ENCODE assay signal across 9 mouse cellular contexts in genomic region chr12:80673170-80673569, GRCm38 (mm10). TPM values are rescaled to one million over a fixed set of nuclear protein-coding genes. Genes with fewer than 3 reads are reported as not detected.
DNase-seq lines count a peak whose midpoint lies in the region; ATAC-seq and TF ChIP-seq lines count a peak whose summit lies in the region.
"Had no signal": no experiment of that assay in that cellular context is flagged by ENCODE, and none has a peak within 500 bp of the region (broad histone marks: within the 10 kb centered on the region; RNA-seq: fewer than 3 reads in every experiment).

No protein-coding gene starts in this region.

- 21% methylated on average over 3 of the region's 3 CpGs for WGBS in midbrain, embryonic 11.5 days
- 11% methylated on average over 3 of the region's 3 CpGs for WGBS in midbrain, embryonic 16.5 days
- WGBS in limb, embryonic 13.5 days: 20% methylated on average over 3 of the region's 3 CpGs
- 23% methylated on average over 3 of the region's 3 CpGs for WGBS in neural tube, embryonic 13.5 days

- DNase-seq in midbrain, embryonic 11.5 days (ENCODE audit: low spot score, missing footprints): peak; percentile 87
- peak; percentile 26 for DNase-seq in WW6 (ENCODE audit: low read depth, low spot score)
- peak; percentile 67 for DNase-seq in induced T-regulatory cell, adult 2 months (ENCODE audit: low read depth)
- no peak for DNase-seq in urinary bladder, postnatal 4 days (ENCODE audit: low spot score in 2 of 2)

- H3K9ac ChIP-seq in midbrain, embryonic 11.5 days (ENCODE audit: low read length): no peak overlapping the region
- no peak overlapping the region for H3K9ac ChIP-seq in midbrain, embryonic 16.5 days (ENCODE audit: low read depth, low read length)
- H3K9ac ChIP-seq in limb, embryonic 13.5 days: no peak overlapping the region
- no peak overlapping the region for H3K9ac ChIP-seq in neural tube, embryonic 13.5 days
- H3K9ac ChIP-seq: heart, embryonic 13.5 days had no signal

- TF ChIP-seq CTCF in cortical plate, adult 2 months (IDR thresholded peaks at IDR 0.05; ENCODE audit: extremely low read depth, insufficient read depth, low read length): peak; percentile 78

- H3K36me3 ChIP-seq in midbrain, embryonic 11.5 days (ENCODE audit: control insufficient read depth, insufficient read depth, low read length): no peaks in the 10 kb centered on the region
- H3K36me3 ChIP-seq in midbrain, embryonic 16.5 days (ENCODE audit: control insufficient read depth, insufficient read depth, low read length): peaks cover 13% of the 10 kb centered on the region
- peaks cover 51% of the 10 kb centered on the region for H3K36me3 ChIP-seq in limb, embryonic 13.5 days
- H3K36me3 ChIP-seq in neural tube, embryonic 13.5 days: peaks cover 55% of the 10 kb centered on the region

- no peaks in the 10 kb centered on the region for H3K4me1 ChIP-seq in midbrain, embryonic 11.5 days (ENCODE audit: control insufficient read depth, insufficient read depth, low read length)
- H3K4me1 ChIP-seq in midbrain, embryonic 16.5 days (ENCODE audit: control insufficient read depth, insufficient read depth, low read length): no peaks in the 10 kb centered on the region
- H3K4me1 ChIP-seq in cortical plate, adult 2 months (ENCODE audit: control insufficient read depth, insufficient read depth, low read length): no peaks in the 10 kb centered on the region
- no peaks in the 10 kb centered on the region for H3K4me1 ChIP-seq in limb, embryonic 13.5 days
- no peaks in the 10 kb centered on the region for H3K4me1 ChIP-seq in neural tube, embryonic 13.5 days (replicated peaks)
- H3K4me1 ChIP-seq: heart, embryonic 13.5 days had no signal

- no peak overlapping the region for H3K27ac ChIP-seq in midbrain, embryonic 11.5 days (ENCODE audit: low read depth, low read length)
- H3K27ac ChIP-seq in midbrain, embryonic 16.5 days (ENCODE audit: low read length): no peak overlapping the region
- no peak overlapping the region for H3K27ac ChIP-seq in cortical plate, adult 2 months (ENCODE audit: insufficient read depth, low read length)
- H3K27ac ChIP-seq in limb, embryonic 13.5 days: no peak overlapping the region
- H3K27ac ChIP-seq in neural tube, embryonic 13.5 days (replicated peaks): no peak overlapping the region
- H3K27ac ChIP-seq: heart, embryonic 13.5 days had no signal

- H3K4me2 ChIP-seq in midbrain, embryonic 11.5 days: no peak overlapping the region
- H3K4me2 ChIP-seq in midbrain, embryonic 16.5 days (ENCODE audit: low read length): no peak overlapping the region
- no peak overlapping the region for H3K4me2 ChIP-seq in limb, embryonic 13.5 days (replicated peaks)
- H3K4me2 ChIP-seq in neural tube, embryonic 13.5 days: no peak overlapping the region
- H3K4me2 ChIP-seq: heart, embryonic 13.5 days had no signal

- 0 out of 2 replicates have a peak, but pooled peaks have one; percentile 44 for ATAC-seq in midbrain, embryonic 11.5 days (ENCODE audit: low FRiP score)
- ATAC-seq in midbrain, embryonic 16.5 days: no peak
- ATAC-seq in limb, embryonic 13.5 days (ENCODE audit: low FRiP score, low read depth): peak; percentile 40; the same call in 1 of the 2 replicates
- ATAC-seq in neural tube, embryonic 13.5 days (ENCODE audit: low read depth): 0 out of 2 replicates have a peak, but pooled peaks have one; percentile 36

- H3K27me3 ChIP-seq in midbrain, embryonic 11.5 days (ENCODE audit: control insufficient read depth, insufficient read depth, low read length): no peaks in the 10 kb centered on the region
- H3K27me3 ChIP-seq in midbrain, embryonic 16.5 days (ENCODE audit: control insufficient read depth, insufficient read depth, low read depth, low read length): no peaks in the 10 kb centered on the region
- no peaks in the 10 kb centered on the region for H3K27me3 ChIP-seq in limb, embryonic 13.5 days
- no peaks in the 10 kb centered on the region for H3K27me3 ChIP-seq in neural tube, embryonic 13.5 days
- H3K27me3 ChIP-seq: heart, embryonic 13.5 days had no signal

- no peak overlapping the region for H3K4me3 ChIP-seq in midbrain, embryonic 11.5 days (ENCODE audit: low read depth, low read length)
- H3K4me3 ChIP-seq in midbrain, embryonic 16.5 days (ENCODE audit: low read depth, low read length): no peak overlapping the region
- H3K4me3 ChIP-seq in cortical plate, adult 2 months (ENCODE audit: insufficient read depth, low read length): no peak overlapping the region
- H3K4me3 ChIP-seq in limb, embryonic 13.5 days: no peak overlapping the region
- no peak overlapping the region for H3K4me3 ChIP-seq in neural tube, embryonic 13.5 days
- H3K4me3 ChIP-seq: heart, embryonic 13.5 days had no signal

- TF ChIP-seq POLR2A in cortical plate, adult 2 months (IDR thresholded peaks at IDR 0.05; ENCODE audit: extremely low read depth, insufficient read depth, low read length): no peak

- H3K9me3 ChIP-seq in midbrain, embryonic 11.5 days (ENCODE audit: control insufficient read depth, low read length): no peaks in the 10 kb centered on the region
- H3K9me3 ChIP-seq in midbrain, embryonic 16.5 days (replicated peaks; ENCODE audit: control insufficient read depth, low read length, poor library complexity, severe bottlenecking): no peaks in the 10 kb centered on the region
- H3K9me3 ChIP-seq in limb, embryonic 13.5 days: no peaks in the 10 kb centered on the region
- no peaks in the 10 kb centered on the region for H3K9me3 ChIP-seq in neural tube, embryonic 13.5 days
- H3K9me3 ChIP-seq: heart, embryonic 13.5 days had no signal

RNA-seq across cellular contexts. Expression of gene Plekhd1, which starts 19.2 kb away (rescaled TPM):
- 1.1 and 1.4 TPM in 2 replicates for polyA plus RNA-seq in midbrain, embryonic 11.5 days (2014; fragmentation: Nextera tagmentation; extraction: Ambion mirVana)
- polyA plus RNA-seq in midbrain, embryonic 16.5 days (2015; fragmentation: Nextera tagmentation; extraction: Ambion mirVana): 3.0 and 3.9 TPM in 2 replicates
- 2.3 and 2.6 TPM in 2 replicates for polyA plus RNA-seq in cortical plate, adult 2 months (2012; rRNA removed)
- polyA plus RNA-seq in limb, embryonic 13.5 days (2015; fragmentation: Nextera tagmentation; extraction: Ambion mirVana): 0.10 and 0.11 TPM in 2 replicates
- 7.1 and 7.4 TPM in 2 replicates for polyA plus RNA-seq in neural tube, embryonic 13.5 days (2015; fragmentation: Nextera tagmentation; extraction: Ambion mirVana)

RNA-seq across cellular contexts. Expression of gene Erh, which starts 29.0 kb away (rescaled TPM):
- 361 and 378 TPM in 2 replicates for polyA plus RNA-seq in midbrain, embryonic 11.5 days (2014; fragmentation: Nextera tagmentation; extraction: Ambion mirVana)
- 252 and 253 TPM in 2 replicates for polyA plus RNA-seq in midbrain, embryonic 16.5 days (2015; fragmentation: Nextera tagmentation; extraction: Ambion mirVana)
- 87.9 and 89.3 TPM in 2 replicates for polyA plus RNA-seq in cortical plate, adult 2 months (2012; rRNA removed)
- 334 and 368 TPM in 2 replicates for polyA plus RNA-seq in limb, embryonic 13.5 days (2015; fragmentation: Nextera tagmentation; extraction: Ambion mirVana)
- polyA plus RNA-seq in neural tube, embryonic 13.5 days (2015; fragmentation: Nextera tagmentation; extraction: Ambion mirVana): 296 and 300 TPM in 2 replicates

RNA-seq across cellular contexts. Expression of gene Slc39a9, which starts 29.5 kb away (rescaled TPM):
- polyA plus RNA-seq in midbrain, embryonic 11.5 days (2014; fragmentation: Nextera tagmentation; extraction: Ambion mirVana): 29.8 and 30.4 TPM in 2 replicates
- polyA plus RNA-seq in midbrain, embryonic 16.5 days (2015; fragmentation: Nextera tagmentation; extraction: Ambion mirVana): 25.2 and 26.2 TPM in 2 replicates
- 28.8 and 31.0 TPM in 2 replicates for polyA plus RNA-seq in cortical plate, adult 2 months (2012; rRNA removed)
- polyA plus RNA-seq in limb, embryonic 13.5 days (2015; fragmentation: Nextera tagmentation; extraction: Ambion mirVana): 21.8 and 26.5 TPM in 2 replicates
- 22.0 and 22.6 TPM in 2 replicates for polyA plus RNA-seq in neural tube, embryonic 13.5 days (2015; fragmentation: Nextera tagmentation; extraction: Ambion mirVana)

Comparison
In these comparisons a context has a peak if more than half of its experiments do, and no peak if none do; other contexts are left out.
1. DNase-seq: peak in midbrain, embryonic 11.5 days (single experiment), WW6 (single experiment) and induced T-regulatory cell, adult 2 months (single experiment); none in urinary bladder, postnatal 4 days (0 of 2).